Mouse (Mus musculus): ENCODE data around the gene Rinl. TPM values are rescaled to one million over a fixed set of nuclear protein-coding genes. Genes with fewer than 3 reads are reported as not detected.
A peak's percentile ranks its signal among the peaks of the same experiment; 100 is the strongest.

Gene Rinl
- total RNA-seq, 4 experiments from 2014 or later: 0.27 to 0.70 (median 0.56) TPM; not detected in 1

DNA sequence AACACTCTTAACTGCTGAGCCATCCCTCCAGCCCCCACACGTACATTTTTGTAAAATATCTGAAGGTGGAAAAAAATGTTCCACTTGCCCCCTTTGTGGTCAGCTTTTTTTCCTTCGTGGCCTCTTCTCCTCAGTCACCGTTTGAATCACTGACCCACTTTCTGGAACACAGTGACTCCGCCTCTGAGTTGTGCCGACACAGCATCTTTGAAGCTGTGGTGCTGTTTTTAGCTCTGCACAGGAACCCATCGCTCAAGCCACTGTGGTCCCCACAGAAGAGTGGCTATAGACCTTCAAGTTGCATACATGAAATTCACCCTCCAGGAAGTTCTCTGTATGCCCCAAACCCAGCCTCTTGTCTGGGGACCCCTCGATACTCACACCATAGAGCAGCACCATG is 7.9 kb upstream of the Rinl start:
- peak in 1 of 2 experiments; percentile 21 for DNase-seq (ENCODE audit: low spot score in 2 of 2)

DNA sequence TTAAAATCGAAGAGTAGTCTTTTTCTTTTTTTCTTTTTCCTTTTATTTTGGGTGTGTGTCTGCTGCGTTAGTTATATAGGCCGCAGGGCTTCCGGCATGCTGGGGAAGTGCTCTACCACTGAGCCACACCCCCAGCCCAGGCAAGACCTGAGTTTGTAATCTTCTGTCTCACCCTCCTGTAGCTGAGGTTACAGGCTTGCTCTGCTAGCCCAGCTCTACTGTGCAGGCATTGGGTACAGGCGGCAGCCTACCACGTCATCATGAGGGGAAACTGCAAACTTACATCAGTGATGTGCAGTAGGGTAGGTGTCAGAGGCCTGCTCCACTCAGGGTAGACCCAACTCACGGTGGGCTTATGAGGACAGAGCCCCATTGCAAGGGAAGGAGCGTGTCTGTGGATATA is 7.5 kb upstream of the Rinl start:
- DNase-seq (ENCODE audit: low spot score in 2 of 2): no peak

DNA sequence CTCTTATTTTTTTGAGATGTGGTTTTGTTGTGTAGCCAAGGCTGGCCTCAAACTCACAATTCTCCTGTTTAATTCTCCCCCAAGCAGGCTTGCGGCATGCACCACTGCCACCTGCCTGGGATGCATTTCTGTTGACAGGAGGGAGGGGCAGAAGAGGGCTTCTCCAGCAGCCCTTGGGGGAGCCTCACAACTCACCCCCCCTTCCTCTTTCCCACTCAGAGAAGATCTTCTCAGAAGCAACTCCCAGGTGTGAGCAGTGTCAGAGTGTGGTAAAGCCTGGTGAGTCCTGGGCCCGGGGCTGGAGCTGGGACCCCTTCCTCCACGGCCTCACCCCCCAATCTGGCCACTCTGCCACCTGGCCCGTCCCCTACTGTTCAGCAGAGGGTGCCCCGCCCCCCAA is 3.6 kb upstream of the Rinl start:
- no peak for DNase-seq (ENCODE audit: low spot score in 2 of 2)

DNA sequence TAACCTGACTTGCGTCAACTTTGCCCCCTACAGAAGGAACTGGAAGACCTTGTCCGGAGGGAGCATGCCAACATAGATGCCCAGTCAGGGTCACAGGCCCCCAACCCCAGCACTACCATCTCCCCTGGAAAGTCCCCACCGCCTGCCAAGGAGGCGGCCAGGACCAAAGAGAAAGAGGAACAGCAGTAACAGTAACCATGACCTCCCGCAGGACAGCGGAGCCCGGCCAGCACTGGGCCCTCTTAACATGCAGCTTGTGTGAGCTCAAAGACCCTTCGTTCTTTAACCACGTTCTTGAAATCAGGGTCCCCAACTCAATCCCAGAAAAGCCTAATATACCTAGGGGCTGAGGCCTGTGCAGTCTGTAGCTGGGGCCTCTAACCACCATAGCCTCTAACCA is 885 bp upstream of the Rinl start:
- DNase-seq (ENCODE audit: low spot score in 2 of 2): no peak

DNA sequence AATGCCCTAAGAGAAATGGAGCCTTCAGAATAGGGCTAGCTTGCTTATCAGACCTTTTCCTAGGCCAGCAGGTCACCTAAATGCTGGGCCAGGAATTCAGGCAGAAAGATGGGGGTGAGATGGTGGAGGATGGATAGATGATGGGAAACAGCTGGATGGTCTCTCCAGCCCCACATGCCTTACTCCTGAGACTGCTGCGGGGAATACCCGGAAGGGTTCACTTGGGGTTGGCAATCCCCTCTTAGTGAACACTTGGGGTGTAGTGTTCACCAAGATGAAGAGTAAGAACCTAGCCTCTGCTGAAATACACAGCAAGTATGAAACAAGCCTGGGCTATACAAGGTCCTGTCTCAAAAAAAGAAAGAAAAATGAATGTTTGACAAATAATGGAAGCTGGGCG is 466 bp downstream of the Rinl start:
- no peak for DNase-seq (ENCODE audit: low spot score in 2 of 2)

DNA sequence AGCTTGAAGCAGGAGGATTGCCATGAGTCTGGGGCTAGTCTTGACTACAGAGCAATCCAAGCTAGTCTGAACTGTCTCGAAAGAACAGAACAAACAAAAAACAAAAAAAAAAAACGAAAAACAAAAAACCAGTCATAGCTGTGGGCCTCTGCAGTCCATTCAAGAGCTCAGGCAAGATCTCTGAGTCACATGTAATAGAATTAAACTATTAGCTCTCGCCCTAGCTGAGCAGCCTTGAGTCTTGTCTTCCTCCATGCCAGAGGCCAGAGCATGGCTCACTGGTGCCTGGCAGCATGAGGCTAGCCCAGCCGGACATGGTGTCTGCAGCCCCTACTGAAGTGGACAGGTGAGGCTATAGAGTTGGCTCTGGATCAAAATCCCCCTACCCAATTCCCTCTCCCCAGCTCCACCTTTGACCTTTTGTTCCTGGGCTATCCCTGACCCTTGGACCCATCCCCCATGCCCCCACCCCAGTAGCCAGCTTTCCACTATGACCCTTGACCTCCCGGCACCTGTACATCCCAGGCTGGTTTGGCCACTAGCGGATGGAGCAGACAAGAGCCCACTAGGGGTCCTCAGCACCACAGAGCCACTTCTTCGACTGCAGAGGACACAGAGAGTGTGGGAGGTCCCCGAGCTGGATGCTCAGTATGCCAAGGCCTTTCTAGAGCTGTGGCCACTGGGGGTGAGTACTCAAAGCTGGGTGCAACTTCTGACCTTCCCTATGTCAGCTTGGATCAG is 1.5 kb downstream of the Rinl start:
- DNase-seq (ENCODE audit: low spot score in 2 of 2): no peak

DNA sequence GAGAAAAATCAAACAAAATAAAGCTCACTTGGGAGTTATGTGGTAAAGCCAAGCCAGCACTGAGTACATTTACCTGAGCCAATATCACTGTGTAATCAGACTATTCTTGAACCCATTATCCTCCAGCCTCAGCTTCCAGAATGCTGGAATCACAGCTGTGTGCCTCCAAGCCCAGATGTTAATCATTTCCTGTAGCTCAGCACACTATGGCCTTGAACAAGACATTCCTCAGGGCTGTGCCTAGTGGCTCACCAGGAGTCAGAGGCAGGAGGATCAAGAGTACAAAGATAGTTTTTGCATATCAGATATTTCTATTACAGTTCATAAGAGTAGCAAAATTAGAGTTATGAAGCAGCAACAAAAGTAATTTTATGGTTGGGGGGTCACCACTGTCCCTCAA is 2.9 kb downstream of the Rinl start:
- no peak for DNase-seq (ENCODE audit: low spot score in 2 of 2)

DNA sequence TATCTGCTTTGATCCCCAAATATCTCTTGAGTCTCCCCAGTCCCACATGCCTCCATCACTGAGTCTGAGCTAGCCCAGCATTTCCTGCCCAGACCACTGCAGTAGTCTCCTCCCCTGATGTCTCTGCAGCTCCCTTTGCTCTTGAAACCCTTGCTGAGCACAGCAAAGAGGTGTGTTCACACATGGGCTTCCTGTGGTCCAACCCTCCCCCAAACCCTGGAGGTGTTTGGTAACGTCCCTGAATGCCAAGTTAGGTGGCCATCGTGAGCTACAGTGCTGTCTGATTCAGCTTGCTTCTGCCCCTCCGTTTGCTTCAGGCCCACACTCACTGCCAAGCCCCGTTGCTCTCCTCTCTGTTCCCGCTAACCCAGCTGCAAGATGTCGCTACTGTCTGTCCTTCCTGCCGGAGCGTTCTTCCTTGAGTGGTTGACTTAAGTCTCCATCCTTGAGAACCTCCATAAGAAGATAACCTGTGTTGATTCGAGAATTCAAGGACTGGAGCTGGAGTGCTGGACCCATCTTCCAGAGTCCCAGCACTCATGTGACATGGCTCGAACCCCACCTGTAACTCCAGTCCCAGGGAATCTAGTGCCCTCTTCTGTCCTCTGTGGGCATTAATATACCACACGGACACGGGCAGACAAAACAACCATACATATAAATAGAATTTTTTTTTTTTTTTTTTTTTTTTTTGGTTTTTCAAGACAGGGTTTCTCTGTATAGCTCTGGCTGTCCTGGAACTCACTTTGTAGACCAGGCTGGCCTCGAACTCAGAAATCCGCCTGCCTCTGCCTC is 3.8 kb downstream of the Rinl start:
- no peak for DNase-seq (ENCODE audit: low spot score in 2 of 2)

DNA sequence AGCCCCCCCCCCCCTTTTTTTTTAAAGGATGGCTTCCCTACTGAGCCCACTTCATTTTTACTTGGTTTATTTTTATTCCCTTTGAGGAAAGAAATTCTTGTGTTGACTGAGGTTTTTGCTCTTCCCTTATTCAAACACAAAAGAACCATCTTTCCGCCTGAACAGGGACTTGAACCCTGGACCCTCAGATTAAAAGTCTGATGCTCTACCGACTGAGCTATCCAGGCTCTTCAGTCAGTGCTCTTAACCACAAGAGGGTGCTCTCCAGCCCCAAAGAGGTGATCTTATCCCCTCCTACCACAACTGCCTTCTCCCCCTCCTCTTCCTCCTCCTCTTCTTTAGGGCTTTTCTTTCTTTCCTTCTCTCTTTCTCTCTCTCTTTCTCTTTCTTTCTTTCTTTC is 5.1 kb downstream of the Rinl start:
- DNase-seq (ENCODE audit: low spot score in 2 of 2): no peak

DNA sequence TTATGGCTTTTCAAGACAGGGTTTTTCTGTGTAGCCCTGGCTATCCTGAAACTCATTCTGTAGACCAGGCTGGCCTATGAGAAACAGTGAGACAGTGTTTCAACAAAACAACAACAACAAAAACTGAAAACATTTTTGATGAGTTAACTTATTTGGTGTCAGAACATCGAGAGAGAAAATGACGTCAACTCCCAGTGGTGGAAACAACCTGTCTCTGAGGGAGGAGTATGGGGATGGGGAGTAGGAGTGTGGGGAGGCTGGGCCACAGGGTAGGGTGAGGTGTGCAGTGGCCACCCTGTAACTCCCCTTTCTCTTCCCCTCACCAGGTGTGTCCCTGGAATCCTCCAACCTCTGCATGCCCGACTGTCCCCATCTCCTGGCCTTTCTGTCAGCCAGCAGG is 5.7 kb downstream of the Rinl start:
- no peak for DNase-seq (ENCODE audit: low spot score in 2 of 2)

DNA sequence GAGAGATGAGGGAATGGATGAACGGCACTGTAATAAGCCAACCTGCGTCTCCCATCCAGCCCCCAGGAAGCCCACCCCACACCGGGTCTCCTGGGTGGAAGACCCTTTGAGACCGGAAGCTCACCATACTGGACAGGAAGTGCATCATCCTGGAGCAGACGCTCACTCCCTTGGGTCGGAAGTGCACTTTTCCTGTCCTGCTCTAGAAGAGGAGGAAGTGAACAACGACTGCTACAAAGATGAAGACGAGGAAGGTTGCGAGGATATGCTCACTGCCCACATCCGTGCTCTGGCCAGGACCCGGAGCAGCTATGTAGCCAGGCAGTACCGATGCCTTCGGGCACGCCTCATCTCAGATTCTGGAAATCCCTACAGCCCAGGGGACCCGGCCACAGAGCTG is 7.1 kb downstream of the Rinl start:
- no peak for DNase-seq (ENCODE audit: low spot score in 2 of 2)

DNA sequence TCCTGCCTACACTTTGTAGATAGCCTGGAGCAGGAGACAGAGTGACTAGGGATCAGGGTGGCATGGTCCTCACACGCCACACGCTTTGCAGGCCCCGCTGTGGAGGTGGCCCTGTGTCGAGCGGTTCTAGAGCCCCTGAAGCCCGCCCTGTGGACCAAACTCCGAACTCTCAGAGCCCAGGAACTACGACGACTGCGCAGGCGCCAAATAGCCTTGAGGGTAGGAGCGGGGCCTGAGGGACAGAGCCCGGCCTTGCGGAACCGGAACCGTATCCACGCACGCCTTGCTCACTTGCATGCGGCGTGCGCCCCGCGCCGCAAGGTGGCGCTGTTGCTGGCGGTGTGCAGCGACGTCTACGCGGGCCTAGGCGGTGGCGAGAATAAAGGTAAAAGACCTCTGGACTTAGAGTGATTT is 7.8 kb downstream of the Rinl start:
- peak; percentile 65 to 78 for DNase-seq (ENCODE audit: low spot score in 2 of 2)

DNA sequence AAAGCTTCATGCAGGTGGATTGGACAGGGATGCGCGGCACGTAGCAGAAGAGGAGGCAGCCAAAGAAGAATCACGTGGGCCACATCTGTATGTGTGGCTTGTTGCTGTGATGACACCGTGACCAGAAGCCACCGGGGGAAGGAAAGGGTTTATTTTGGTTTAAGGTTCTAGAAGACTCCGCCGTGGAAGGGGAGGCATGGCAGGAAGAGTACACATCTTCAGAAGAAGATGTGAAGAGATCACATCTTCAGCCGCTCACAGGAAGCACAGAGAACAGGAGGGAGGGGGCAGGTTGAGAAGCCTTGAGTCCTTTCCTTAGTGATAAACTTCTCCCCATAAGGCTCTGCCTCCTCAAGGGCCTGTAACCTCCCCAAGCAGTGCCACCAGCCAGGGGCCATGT is 11.2 kb downstream of the Rinl start:
- DNase-seq (ENCODE audit: low spot score in 2 of 2): no peak

DNA sequence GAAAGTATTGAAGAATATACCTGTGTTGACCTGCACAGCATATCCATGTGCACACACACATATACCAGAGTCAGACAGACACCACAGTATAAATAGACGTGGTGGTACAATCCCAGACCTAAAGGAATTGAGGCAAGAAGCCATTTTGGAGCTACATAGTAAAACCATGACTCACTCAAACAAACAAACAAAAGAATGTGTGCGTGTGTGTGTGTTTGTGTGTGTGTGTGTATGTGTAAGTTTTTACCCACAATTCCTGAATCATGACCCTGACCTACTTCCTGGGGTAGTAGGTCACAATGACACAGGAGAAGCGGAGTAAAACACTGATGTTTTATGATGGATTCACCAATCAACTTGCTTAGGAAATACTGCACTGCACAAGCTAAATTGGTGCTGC is 12.7 kb downstream of the Rinl start:
- DNase-seq (ENCODE audit: low spot score in 2 of 2): no peak

DNA sequence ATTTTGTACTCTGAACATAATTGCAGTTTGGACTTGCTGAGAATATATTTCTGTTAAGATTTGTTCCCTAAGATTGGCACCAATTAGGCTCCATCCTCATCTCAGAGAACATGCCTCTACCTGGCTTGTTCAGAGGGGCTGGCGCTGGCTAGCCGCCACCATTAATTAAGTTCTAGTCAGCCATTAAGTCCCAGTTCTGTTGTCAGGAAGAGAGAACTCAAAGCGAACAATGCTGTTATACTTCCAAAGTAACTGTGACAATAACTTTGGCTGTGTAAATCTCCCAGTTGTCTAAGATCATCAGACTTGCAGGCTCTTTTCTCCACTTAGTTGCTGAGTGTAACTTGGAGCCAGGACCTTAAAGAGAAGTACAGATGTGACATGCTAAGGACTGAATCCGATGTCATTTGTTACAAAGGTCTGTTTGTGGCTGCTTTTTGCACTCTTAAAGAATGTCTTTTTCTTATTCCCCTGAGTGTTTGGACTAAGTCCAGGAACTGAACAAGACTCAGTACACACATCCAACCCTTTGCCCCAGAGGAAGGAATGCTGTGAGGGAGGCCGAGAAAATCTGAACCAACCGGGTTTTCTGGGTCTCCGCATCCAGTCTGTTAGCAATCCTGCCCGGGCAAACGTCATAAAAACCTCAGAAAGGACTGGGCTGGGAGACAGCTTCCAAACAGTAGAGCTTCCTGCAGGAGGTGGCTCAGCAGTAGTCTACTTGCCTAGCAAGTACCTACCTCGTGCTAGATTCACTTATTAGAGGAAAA is 13.3 kb downstream of the Rinl start:
- DNase-seq (ENCODE audit: low spot score in 2 of 2): no peak

DNA sequence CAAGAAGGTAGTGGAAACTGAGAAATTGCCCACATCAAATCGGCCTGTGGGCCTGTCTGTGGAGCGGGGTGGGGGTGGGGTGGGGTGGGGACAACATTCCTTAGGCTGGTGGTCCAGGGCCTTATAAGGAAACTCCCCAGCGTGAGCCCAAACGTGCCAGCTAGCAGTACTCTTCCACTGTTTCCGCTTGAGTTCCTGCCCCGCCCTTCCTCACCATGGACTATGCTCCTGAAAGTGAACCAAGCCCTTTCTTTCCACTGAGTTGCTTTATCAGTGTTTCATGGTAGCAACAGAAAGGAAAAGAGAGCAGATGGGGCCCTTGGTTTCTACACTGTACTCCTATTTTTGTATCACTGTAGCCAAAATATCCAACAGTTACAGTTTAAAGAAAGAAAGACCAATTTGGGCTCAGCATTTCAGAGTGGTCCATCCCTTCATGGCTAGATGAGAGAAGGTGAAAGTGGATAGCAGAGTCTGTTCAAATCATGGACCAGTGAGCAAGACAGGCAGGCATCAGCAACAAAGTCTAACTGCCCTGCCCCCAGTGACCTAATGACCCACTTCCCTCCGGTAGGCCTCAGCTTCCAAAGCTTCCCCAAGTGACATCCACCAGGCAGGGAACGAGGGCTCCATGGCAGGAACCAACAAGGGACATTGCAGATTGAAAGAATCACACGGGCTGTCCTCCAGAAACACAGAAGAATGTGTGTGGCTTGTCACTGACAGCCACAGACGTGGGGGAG is 14.2 kb downstream of the Rinl start:
- no peak for DNase-seq (ENCODE audit: low spot score in 2 of 2)

DNA sequence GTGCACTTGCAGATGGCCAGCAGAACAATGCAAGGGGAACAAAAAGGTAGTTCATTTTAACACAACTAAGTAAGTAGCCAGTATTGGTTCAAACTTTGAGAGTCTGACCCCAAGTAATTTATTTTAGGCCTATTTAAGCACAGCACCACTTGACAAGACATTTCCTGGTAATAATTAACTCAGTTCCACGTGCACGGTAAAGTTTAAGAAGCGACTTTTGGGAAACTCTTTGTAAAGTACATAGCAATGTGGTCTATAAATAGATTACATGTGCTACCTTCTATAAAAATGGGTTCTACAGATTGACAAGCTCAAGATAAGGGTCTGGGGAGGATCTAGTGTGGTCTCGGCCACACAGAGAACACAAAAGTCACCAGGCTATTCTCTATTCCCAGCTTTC is 15.0 kb downstream of the Rinl start:
- DNase-seq (ENCODE audit: low spot score in 2 of 2): no peak

DNA sequence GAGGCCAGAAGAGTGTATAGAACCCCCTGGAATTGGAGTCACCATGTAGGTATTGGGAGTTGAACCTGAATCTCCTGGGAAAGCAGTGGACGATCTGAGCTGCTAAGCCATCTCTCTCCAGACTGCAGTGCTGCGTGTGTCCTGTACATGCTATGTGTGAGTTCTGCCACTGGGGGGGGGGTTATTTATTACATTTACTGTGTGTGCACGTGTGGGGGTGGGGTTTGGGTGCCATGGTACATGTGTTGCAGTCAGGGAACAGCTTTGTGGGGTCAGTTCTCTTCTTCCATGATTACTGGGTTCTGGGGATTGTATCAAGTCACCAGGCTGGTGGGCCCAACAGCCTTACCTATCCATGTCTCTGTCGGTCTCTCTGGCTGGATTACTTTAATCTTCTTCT is 18.1 kb downstream of the Rinl start:
- DNase-seq (ENCODE audit: low spot score in 2 of 2): no peak

DNA sequence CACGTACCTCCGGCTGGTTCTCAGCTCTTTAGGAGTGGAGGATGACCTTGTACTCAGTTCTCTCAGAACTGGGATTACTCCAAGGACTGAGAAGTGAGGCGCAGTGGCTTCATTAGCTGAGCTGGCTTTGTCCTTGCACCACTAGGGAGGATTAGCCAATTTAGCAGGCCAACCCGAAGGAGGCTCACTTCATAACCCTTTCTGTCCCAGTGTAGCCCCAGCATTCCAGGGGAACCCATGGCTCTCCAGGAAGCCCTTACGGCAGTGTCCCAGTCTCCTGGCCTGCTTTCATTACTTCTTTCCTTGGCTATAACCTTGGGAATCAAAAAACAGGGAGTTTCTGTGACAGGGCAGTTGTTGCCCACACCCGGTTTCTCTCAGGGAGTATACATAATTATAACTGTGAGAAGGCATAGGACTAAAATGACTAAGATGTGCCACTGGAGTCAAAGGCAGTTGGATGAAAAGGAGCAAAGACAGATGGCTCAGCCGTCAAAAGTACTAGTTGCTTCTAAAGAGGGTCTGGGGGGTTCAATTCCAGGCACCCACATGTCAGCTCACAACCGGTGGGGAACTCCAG is 19.0 kb downstream of the Rinl start:
- DNase-seq (ENCODE audit: low spot score in 2 of 2): peak in 1 of 2 experiments; percentile 36

DNA sequence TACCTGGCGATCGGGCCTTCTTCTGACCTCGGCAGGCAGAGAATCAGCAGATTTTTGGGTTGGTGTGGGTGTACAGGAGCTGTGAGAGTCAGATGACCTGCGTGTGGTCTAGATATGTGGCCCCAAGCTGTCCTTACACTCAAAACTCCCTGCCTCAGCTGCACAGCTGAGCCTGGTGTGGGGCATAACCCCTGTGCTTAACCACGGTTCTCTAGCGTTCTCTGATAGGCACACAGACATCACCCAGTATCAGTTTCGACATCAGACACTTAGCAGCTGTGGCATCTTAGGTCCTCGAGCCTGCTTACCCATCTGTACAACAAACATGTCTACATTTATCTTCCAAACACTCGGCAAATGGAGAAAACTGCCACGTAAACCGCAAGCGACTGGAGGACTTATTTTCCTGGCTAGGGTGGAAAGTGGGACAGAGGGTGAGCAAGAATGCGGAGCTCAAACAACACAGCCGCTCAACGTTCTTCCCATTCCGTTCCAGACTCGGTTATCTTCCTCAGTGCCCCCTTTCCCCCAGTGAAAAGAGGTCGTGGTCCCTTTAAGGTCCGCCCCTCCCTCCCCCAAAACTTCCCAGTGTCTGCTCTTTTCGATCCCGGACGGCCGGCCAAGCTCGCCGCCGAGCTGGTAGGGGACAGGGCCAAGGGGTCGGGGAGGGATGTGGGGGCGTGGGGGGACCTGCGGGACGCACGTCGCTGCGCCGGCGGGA is 19.6 kb downstream of the Rinl start, which contains the start of gene Hnrnpl:
TSS of gene Hnrnpl (plus strand) at position 321 of the 721 bp plus-strand sequence.
- peak in 1 of 2 experiments; percentile 49 for DNase-seq (ENCODE audit: low spot score in 2 of 2)

All from gastrocnemius, adult 8-10 months (tissue).